26 mouse cellular contexts compared by ENCODE assay signal in the genomic region with DNA sequence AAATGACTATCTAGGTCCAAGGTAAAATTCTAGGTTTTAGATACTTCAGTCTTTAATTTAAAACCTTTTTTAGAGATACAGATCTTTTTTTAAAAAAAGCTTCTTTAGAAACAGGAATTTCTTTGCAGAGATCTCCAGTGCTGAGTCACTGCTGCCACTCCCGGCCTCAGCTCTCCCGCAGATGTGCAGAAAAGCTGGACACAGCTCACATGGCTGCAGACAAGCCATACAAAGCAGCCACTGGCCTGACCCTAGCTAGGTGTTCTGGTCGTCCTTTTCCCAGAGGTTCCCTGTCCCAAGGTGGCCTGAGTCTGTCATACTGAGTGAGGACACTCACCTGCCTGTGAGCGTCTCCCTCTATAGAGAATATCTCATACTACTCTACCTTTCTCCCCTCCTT.
DNase-seq lines count a peak whose midpoint lies in the region; ATAC-seq lines count a peak whose summit lies in the region.
"Had no signal": no experiment of that assay in that cellular context is flagged by ENCODE, and none has a peak within 500 bp of the region (broad histone marks: within the 10 kb centered on the region; RNA-seq: fewer than 3 reads in every experiment).

No protein-coding gene starts in this region.

- H3K9me3 ChIP-seq in intestine, embryonic 15.5 days, result no peaks in the 10 kb centered on the region
- H3K9me3 ChIP-seq in liver, embryonic 12.5 days (replicated peaks), result no peaks in the 10 kb centered on the region
- H3K9me3 ChIP-seq: embryonic facial prominence, embryonic 12.5 days; forebrain, embryonic 13.5 days; heart, embryonic 15.5 days; hindbrain, embryonic 10.5 days; kidney, embryonic 15.5 days had no signal

- H3K27me3 ChIP-seq in intestine, embryonic 15.5 days (replicated peaks), result no peaks in the 10 kb centered on the region
- no peaks in the 10 kb centered on the region for H3K27me3 ChIP-seq in liver, embryonic 12.5 days (replicated peaks)
- H3K27me3 ChIP-seq: embryonic facial prominence, embryonic 12.5 days; forebrain, embryonic 13.5 days; heart, embryonic 15.5 days; kidney, embryonic 15.5 days; Patski had no signal

- WGBS in intestine, embryonic 15.5 days, result 57% methylated on average over 4 of the region's 4 CpGs
- 60% methylated on average over 4 of the region's 4 CpGs for WGBS in liver, embryonic 12.5 days (ENCODE audit: insufficient replicate concordance)

- 0 out of 2 replicates have a peak, but pooled peaks cover 4% of the 10 kb centered on the region for H3K4me1 ChIP-seq in intestine, embryonic 15.5 days (replicated peaks)
- no peaks in the 10 kb centered on the region for H3K4me1 ChIP-seq in liver, embryonic 12.5 days
- H3K4me1 ChIP-seq: embryonic facial prominence, embryonic 12.5 days; forebrain, embryonic 13.5 days; heart, embryonic 15.5 days had no signal

- peaks cover 7% of the 10 kb centered on the region; the same call in 1 of the 2 replicates for H3K36me3 ChIP-seq in intestine, embryonic 15.5 days
- H3K36me3 ChIP-seq in liver, embryonic 12.5 days, result peaks cover 91% of the 10 kb centered on the region

- peak; percentile 26; the same call in 1 of the 2 replicates for ATAC-seq in intestine, embryonic 15.5 days
- no peak for ATAC-seq in liver, embryonic 12.5 days
- ATAC-seq: activated CD4-positive, CD25-positive, alpha-beta regulatory T cell, adult 4 months; CD4-positive, CD25-positive, alpha-beta regulatory T cell, adult 4 months; forebrain, embryonic 13.5 days; Patski had no signal

- peak overlapping the region; percentile 78; the same call in 1 of the 2 replicates for H3K27ac ChIP-seq in intestine, embryonic 15.5 days
- H3K27ac ChIP-seq in liver, embryonic 12.5 days, result no peak overlapping the region
- H3K27ac ChIP-seq: embryonic facial prominence, embryonic 12.5 days; forebrain, embryonic 13.5 days; heart, adult 2 months; heart, embryonic 15.5 days; hindbrain, embryonic 10.5 days; hindbrain, embryonic 14.5 days; kidney, embryonic 15.5 days had no signal

- intact Hi-C loops in heart, postnatal 25 days (cut with DNase I), result no loop called here

- no peak overlapping the region for H3K4me3 ChIP-seq in intestine, embryonic 15.5 days (replicated peaks)
- no peak overlapping the region for H3K4me3 ChIP-seq in liver, embryonic 12.5 days
- H3K4me3 ChIP-seq: embryonic facial prominence, embryonic 12.5 days; forebrain, embryonic 13.5 days; heart, adult 2 months; heart, embryonic 15.5 days; hindbrain, embryonic 10.5 days; kidney, embryonic 15.5 days had no signal

- H3K9ac ChIP-seq in intestine, embryonic 15.5 days, result no peak overlapping the region
- H3K9ac ChIP-seq in liver, embryonic 12.5 days, result no peak overlapping the region
- H3K9ac ChIP-seq: embryonic facial prominence, embryonic 12.5 days; forebrain, embryonic 13.5 days; heart, embryonic 15.5 days; hindbrain, embryonic 14.5 days; kidney, embryonic 15.5 days had no signal

- DNase-seq in heart, adult 11 months, result peak; percentile 60
- no peak for DNase-seq in heart, postnatal 25 days (ENCODE audit: low spot score)
- DNase-seq in 3T3-L1 (ENCODE audit: low read depth, low spot score) (peak; percentile 66), adipocyte (ENCODE audit: low spot score) (peak; percentile 6), liver (no peak)
- no peak for DNase-seq in embryo, embryonic 11 days
- DNase-seq: adrenal gland, adult 2 months; B cell, adult 2 months; cerebellum, adult 2 months; cerebellum, postnatal 10 days; gastrocnemius, postnatal 10 days; heart, adult 2 months; heart, postnatal 14 days; kidney, adult 2 months had no signal

- no peak overlapping the region for H3K4me2 ChIP-seq in intestine, embryonic 15.5 days (replicated peaks)
- no peak overlapping the region for H3K4me2 ChIP-seq in liver, embryonic 12.5 days
- H3K4me2 ChIP-seq: embryonic facial prominence, embryonic 12.5 days; forebrain, embryonic 13.5 days; heart, embryonic 11.5 days; heart, embryonic 15.5 days; hindbrain, embryonic 14.5 days; kidney, embryonic 15.5 days had no signal

Comparison
In these comparisons a context has a peak if more than half of its experiments do, and no peak if none do; other contexts are left out.
1. DNase-seq: peak in heart, adult 11 months (single experiment), 3T3-L1 (single experiment) and adipocyte (single experiment); none in heart, postnatal 25 days (single experiment), embryo, embryonic 11 days (single experiment) and liver (single experiment).